Mouse (Mus musculus) kidney, adult 2 months (tissue): ENCODE measurements at regions not wholly inside any gene's neighbourhood (a gene's known extent, or its start where the extent isn't known, plus 50 kb on each side); places are given as distances from the start of the nearest gene placed in this dataset.
A peak's percentile ranks its signal among the peaks of the same experiment; 100 is the strongest.

ENCODE experiments used
- DNase-seq: peaks from one replicate; pipeline ENCODE4 v3.0.0; 2021
- H3K27ac ChIP-seq: fragments of 200-500 bp; 2 replicates; pipeline ENCODE4 v1.5.1; 2012; ENCODE audit warnings: low read depth, low read length, control low read depth, inconsistent platforms; ENCODE audit not compliant: insufficient read depth
- H3K27me3 ChIP-seq: fragments of 200-500 bp; replicated peaks from 2 replicates; pipeline ENCODE4 v1.6.1; 2012; ENCODE audit warnings: mild to moderate bottlenecking, moderate library complexity, low read length, inconsistent platforms; ENCODE audit not compliant: control insufficient read depth, insufficient read depth
- H3K36me3 ChIP-seq: fragments of 200-500 bp; 2 replicates; pipeline ENCODE4 v1.6.1; 2012; ENCODE audit warnings: mild to moderate bottlenecking, moderate library complexity, low read length, inconsistent platforms; ENCODE audit not compliant: control insufficient read depth, insufficient read depth
- H3K4me1 ChIP-seq: fragments of 200-500 bp; 2 replicates; pipeline ENCODE4 v1.6.1; 2011; ENCODE audit warnings: low read length; ENCODE audit not compliant: control insufficient read depth, insufficient read depth
- H3K4me3 ChIP-seq: fragments of 200-500 bp; 2 replicates; pipeline ENCODE4 v1.5.1; 2011; ENCODE audit warnings: mild to moderate bottlenecking, low read depth, low read length, control low read depth; ENCODE audit not compliant: insufficient read depth
- CTCF ChIP-seq: fragments of 200-500 bp; conservative IDR thresholded peaks from 2 replicates; pipeline ENCODE4 v1.5.1; 2011; ENCODE audit warnings: low read depth, mild to moderate bottlenecking, control low read depth, low read length, moderate library complexity, mixed read lengths; ENCODE audit not compliant: insufficient read depth, insufficient read length
- POLR2A ChIP-seq: fragments of 200-500 bp; IDR thresholded peaks from one replicate; pipeline ENCODE4 v1.6.1; 2011; ENCODE audit warnings: low read depth, low read length, control low read depth
- WGBS: fragments of 180-500 bp; shearing (Covaris S2); methylation state at CpG from one replicate; pipeline ENCODE4 v1.1.7; 2018; 5-methylcytosine and 5-hydroxymethylcytosine counted together

DNA sequence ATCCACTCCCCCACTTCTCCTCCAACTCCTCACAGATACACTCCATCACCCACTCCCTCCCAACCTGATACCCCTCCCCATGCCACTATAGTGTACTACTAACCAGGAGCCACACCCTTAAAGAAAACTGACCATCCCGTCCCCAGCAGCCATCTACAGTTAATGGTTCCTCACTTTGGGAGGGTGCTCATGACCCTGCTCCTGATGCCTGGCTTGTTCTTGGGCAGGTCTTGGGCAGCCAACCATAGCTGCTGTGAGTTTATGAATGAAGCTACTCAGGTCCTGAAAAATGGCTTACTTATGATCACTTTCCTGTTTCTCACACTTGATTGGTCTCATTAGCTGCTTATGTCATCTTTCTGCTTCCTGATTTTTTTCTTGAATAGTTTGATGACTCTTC is 377.9 kb upstream of the Gm5148 start:
- DNase-seq: no peak
- TF ChIP-seq POLR2A (no peak), CTCF (no peak)
- WGBS: 55% methylated on average over 1 of the region's 1 CpGs
- H3K4me3 ChIP-seq: no peak overlapping the region
- no peaks in the 10 kb centered on the region for H3K36me3 ChIP-seq
- H3K27me3 ChIP-seq: no peaks in the 10 kb centered on the region
- H3K4me1 ChIP-seq: no peaks in the 10 kb centered on the region
- H3K27ac ChIP-seq: no peak overlapping the region

DNA sequence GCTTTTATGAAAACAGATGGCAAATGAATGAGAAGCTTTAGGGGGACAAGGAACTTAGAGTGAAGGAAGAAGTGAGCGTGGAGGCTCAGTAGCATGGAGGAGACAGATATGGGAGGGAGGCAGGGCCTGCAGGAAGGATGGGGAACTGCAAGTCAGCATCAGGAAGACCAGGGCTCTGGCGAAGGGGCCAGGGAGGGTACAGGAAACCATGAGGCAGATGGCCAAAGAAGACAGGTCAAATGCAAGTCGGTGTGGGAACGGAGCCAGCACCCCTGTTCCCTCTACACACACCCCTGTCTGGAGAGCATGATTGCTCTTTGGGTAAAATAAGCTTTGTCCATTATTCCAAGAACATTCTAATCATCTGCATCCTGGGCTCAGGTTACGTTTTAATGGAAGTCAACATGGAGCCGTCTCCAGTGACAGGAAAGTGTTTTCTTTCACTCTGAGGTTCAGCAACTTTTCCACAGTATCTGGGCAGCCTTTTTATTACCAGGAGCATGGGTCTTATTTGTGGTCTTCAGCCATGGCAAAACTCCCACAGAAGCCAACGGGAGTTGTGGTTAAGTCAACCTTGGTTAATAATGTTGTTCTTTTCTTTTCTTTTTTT is 370.2 kb upstream of the Gm5148 start:
- no peaks in the 10 kb centered on the region for H3K27me3 ChIP-seq
- no peak overlapping the region for H3K27ac ChIP-seq
- WGBS: 39% methylated on average over 7 of the region's 7 CpGs
- no peaks in the 10 kb centered on the region for H3K36me3 ChIP-seq
- TF ChIP-seq CTCF (no peak), POLR2A (no peak)
- H3K4me3 ChIP-seq: no peak overlapping the region
- peak; percentile 76 for DNase-seq
- H3K4me1 ChIP-seq: no peaks in the 10 kb centered on the region

- 61% methylated on average over 6 of the region's 6 CpGs for WGBS
- H3K27ac ChIP-seq: no peak overlapping the region
- no peaks in the 10 kb centered on the region for H3K36me3 ChIP-seq
- H3K27me3 ChIP-seq: no peaks in the 10 kb centered on the region
- H3K4me3 ChIP-seq: no peak overlapping the region
- no peak for DNase-seq
- H3K4me1 ChIP-seq: no peaks in the 10 kb centered on the region
- TF ChIP-seq CTCF (no peak), POLR2A (no peak)
Measured at GRCm38 (mm10) chr3:38084548-38084947, 360.3 kb upstream of the Gm5148 start.

GRCm38 (mm10) chr3:38082386-38082785 is 358.1 kb upstream of the Gm5148 start:
- TF ChIP-seq CTCF (no peak), POLR2A (no peak)
- no peaks in the 10 kb centered on the region for H3K36me3 ChIP-seq
- no peak for DNase-seq
- H3K27ac ChIP-seq: no peak overlapping the region
- no peaks in the 10 kb centered on the region for H3K27me3 ChIP-seq
- H3K4me3 ChIP-seq: no peak overlapping the region
- 89% methylated on average over 11 of the region's 11 CpGs for WGBS
- H3K4me1 ChIP-seq: no peaks in the 10 kb centered on the region

- 66% methylated on average over 1 of the region's 1 CpGs for WGBS
- Histone ChIP-seq H3K4me3 (no peak overlapping the region), H3K36me3 (no peaks in the 10 kb centered on the region), H3K4me1 (no peaks in the 10 kb centered on the region), H3K27me3 (no peaks in the 10 kb centered on the region), H3K27ac (no peak overlapping the region)
- TF ChIP-seq POLR2A (no peak), CTCF (no peak)
- DNase-seq: peak; percentile 62
Measured at GRCm38 (mm10) chr3:38076835-38077234, 352.5 kb upstream of the Gm5148 start.

DNA sequence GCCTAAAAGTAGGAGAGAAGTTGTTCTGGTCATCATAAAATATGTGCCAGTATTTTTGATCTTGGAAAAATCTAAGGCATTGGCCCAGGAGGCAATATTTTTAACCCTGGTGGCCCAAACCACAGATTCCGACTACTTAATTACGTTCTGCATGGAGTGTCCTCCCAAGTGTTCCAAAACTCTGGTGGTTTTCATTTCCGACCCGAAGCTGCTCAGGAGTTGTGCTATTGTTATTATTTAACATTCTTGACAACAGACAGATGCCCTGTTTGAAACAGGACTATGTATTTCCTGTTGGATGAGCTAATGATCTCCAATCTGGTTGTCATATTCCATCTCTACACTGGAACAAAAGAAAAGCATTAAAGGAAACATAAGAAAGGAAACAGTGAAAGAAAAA is 349.7 kb upstream of the Gm5148 start:
- TF ChIP-seq CTCF: no peak
- DNase-seq: no peak
- Histone ChIP-seq H3K36me3 (no peaks in the 10 kb centered on the region), H3K4me1 (no peaks in the 10 kb centered on the region), H3K27ac (no peak overlapping the region), H3K27me3 (no peaks in the 10 kb centered on the region), H3K4me3 (no peak overlapping the region)
- 64% methylated on average over 4 of the region's 4 CpGs for WGBS

- no peak for DNase-seq
- Histone ChIP-seq H3K27ac (no peak overlapping the region), H3K27me3 (no peaks in the 10 kb centered on the region), H3K36me3 (no peaks in the 10 kb centered on the region), H3K4me1 (no peaks in the 10 kb centered on the region), H3K4me3 (no peak overlapping the region)
- WGBS: 46% methylated on average over 9 of the region's 9 CpGs
- TF ChIP-seq POLR2A (no peak), CTCF (no peak)
Measured at GRCm38 (mm10) chr3:38055627-38056026, 331.3 kb upstream of the Gm5148 start.
